Mouse (Mus musculus) ovary, adult 10 weeks (tissue): ENCODE results near the gene Cst13. TPM values are rescaled to one million over a fixed set of nuclear protein-coding genes. Genes with fewer than 3 reads are reported as not detected.

Experiments used
- polyA plus RNA-seq: library from polyadenylated mRNA; stranded (reverse); fragments of 350-450 nt; fragmentation: Illumina TruSeq; extraction: RNeasy Lipid Tissue Mini Kit (QIAGEN cat#74804); gene quantifications from one replicate; pipeline ENCODE4 v1.2.3, GENCODE M21; 2014

Gene Cst13
- polyA plus RNA-seq, result not detected

GRCm38 (mm10) chr2:148819909-148820308 lies at the start of gene Cst13:
Cst13 (plus strand) TSS chr2:148820081.

DNA sequence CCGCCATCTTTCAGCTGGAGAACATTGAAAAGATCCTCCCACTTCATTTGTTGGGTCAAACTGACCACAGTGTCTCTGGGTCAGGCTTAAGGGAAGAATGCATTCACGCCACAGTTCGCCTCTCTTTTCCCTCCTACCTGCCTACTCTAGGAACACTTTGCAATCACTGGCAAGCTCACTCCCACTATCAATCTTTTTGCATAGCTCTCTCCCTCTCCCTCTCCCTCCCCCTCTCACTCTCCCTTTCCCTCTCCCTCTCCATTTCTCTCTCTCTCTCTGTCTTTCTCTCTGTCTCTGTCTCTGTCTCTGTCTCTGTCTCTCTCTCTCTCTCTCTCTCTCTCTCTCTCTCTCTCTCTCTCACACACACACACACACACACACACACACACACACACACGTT lies 48.5 kb upstream of the Cst13 start, which contains the start of gene Cst11:
Cst11 (minus strand) TSS at position 101 of the 400 bp plus-strand sequence.

DNA sequence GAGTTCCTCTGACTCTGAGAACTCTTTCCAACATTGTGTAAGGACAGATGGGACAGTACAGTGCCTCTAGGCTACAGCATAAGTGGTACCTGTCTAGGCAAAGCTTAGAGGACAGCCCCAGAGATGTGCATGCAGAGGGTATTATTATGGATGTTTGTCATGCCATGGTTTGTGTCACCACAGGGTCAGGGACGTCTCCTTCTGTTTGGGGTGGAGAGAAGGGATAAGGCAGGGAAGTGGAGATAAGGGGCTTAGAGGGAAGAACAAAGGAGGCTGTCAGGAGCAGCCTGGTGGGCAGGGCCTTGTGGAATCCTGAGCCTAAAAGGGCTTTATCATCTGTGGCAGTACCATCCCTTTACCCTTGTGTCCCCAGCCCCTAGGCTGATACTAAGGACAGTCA lies 38.2 kb upstream of the Cst13 start, which contains the start of gene 8030411F24Rik:
8030411F24Rik (plus strand) TSS at position 301 of the 400 bp plus-strand sequence.

DNA sequence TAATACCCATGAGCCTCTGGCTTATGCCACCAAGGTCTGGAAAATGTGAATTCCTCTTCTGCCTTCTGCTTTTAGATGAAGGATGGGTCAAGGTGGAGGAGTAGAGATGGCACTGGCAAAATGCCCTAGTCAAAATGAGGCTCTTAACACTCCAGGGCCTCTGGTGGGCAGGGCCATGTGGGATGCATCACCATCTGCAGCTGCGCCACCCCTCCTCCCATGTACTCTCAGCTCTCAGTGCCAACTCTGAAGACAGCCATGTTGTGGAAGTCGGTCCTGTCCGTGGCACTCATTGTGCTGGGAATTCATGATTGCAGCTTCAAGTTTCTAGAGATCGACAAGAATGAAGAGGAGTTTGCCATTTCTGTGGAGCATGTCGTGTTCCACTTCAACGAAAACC lies 30.7 kb upstream of the Cst13 start, which contains the start of gene Cst12:
Cst12 (plus strand) TSS at position 220 of the 400 bp plus-strand sequence.

DNA sequence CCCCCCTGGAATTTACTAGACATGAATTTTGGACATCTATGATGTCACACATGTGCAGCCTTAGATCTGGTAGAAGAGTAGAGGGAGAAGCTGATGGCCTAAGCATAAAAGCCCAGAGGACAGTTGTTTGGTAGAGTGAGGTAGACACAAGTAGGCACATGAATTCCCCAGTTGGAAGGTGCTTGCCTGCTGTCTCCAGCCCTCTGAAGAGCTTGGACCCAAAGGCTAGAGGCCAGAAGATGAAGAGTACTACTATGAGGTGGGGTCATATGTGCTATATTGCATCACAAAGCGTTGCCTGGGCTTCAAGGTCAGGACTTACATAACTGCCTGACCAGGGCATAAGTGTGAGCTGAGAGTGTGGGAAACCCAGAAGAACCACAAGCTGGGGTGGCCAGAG lies 21.4 kb upstream of the Cst13 start, which contains the start of gene Cst8:
Cst8 (plus strand) TSS at position 301 of the 400 bp plus-strand sequence.

DNA sequence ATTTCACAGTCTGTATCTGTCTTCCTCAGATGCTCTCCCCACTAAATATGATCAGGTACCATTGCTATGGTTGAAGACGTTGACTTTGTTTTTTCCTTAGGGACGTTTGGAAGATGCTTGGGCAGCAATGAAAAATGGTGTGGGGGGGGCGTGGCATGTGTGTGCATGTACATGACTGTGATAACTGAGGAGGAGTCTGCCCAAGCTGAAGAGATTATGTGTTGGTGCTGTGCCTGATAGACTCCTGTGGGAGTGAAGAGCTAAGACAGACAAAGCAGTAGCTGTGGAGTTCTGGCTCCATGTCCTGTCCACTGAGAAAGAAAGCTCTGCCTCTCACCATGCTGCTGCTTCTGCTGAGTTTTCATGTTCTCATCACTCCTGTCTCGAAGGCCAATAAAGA lies 15.0 kb downstream of the Cst13 start, which contains the start of gene Cst9:
Cst9 (plus strand) TSS at position 236 of the 400 bp plus-strand sequence.

GRCm38 (mm10) chr2:148864966-148865365 lies 45.1 kb downstream of the Cst13 start, which contains the start of gene 9230104L09Rik:
9230104L09Rik (minus strand) TSS chr2:148865038.

GRCm38 (mm10) chr2:148875335-148875811 lies 55.5 kb downstream of the Cst13 start, which contains the start of gene Cst3:
Cst3 (minus strand) TSS chr2:148875692.

Other genes with a start within 250 kb of the Cst13 start
- 9.3 TPM for gene Nxt1, start 147.5 kb upstream of the Cst13 start, polyA plus RNA-seq
- gene Gzf1, start 139.1 kb upstream of the Cst13 start, polyA plus RNA-seq, result 39.9 TPM
- 4.6 TPM for gene Napb, start 87.6 kb upstream of the Cst13 start, polyA plus RNA-seq
- not detected for gene Cstl1, start 69.7 kb upstream of the Cst13 start, polyA plus RNA-seq
- gene Cst11, start 48.6 kb upstream of the Cst13 start, polyA plus RNA-seq, result not detected
- not detected for gene 8030411F24Rik, start 38.1 kb upstream of the Cst13 start, polyA plus RNA-seq
- 47.0 TPM for gene Cst12, start 30.7 kb upstream of the Cst13 start, polyA plus RNA-seq
- gene Cst8, start 21.3 kb upstream of the Cst13 start, polyA plus RNA-seq, result 150 TPM
- 0.83 TPM for gene Cst9, start 15.1 kb downstream of the Cst13 start, polyA plus RNA-seq
- gene 9230104L09Rik, start 45.0 kb downstream of the Cst13 start, polyA plus RNA-seq, result 6.6 TPM
- 20.3 TPM for gene Cst3, start 55.6 kb downstream of the Cst13 start, polyA plus RNA-seq
- gene Gm1330, start 183.2 kb downstream of the Cst13 start, polyA plus RNA-seq, result not detected
- not detected for gene Gm10750, start 197.2 kb downstream of the Cst13 start, polyA plus RNA-seq